Mouse (Mus musculus): ENCODE measurements around the gene Ldb3. TPM values are rescaled to one million over a fixed set of nuclear protein-coding genes. Genes with fewer than 3 reads are reported as not detected.
A peak's percentile ranks its signal among the peaks of the same experiment; 100 is the strongest.

The Ldb3 gene
- total RNA-seq, 2 experiments from 2014 or later = 1.9 to 2.0 TPM

GRCm38 (mm10) chr14:34512602-34513001 is 75.9 kb downstream of the Ldb3 start:
- DNase-seq (ENCODE audit: low spot score in 2 of 2) = no peak

- no peak for DNase-seq (ENCODE audit: low spot score in 2 of 2)
Measured at GRCm38 (mm10) chr14:34511901-34512300, 76.6 kb downstream of the Ldb3 start.

DNA sequence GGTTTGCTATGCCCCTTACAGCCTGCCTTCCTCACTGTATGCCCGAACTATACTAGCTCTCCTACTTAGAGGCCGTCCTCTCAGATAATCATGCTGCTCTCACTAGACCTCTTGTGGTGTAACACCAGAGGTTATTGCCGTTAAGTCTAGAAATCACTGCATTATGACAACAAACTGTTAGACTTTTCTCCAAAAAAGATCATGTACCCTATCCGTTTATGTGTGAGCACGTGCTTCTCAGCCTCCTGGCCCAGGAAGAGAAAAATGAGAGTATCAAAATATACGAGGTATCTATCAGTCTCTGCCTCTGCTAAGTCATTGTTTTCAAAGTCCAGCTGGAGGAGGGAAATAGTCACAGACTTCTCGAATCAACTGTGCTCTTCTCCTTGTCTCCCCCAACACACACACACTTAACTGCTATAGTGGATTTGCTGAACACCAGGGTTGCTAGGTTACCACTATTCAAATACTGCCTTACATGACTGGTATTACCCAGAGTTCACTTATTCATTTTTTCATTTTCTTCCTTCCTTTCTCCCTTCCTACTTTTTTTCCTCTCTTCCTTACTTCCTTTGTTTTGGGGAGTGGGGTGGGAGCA is 79.5 kb downstream of the Ldb3 start:
- DNase-seq (ENCODE audit: low spot score in 2 of 2) = no peak

- DNase-seq (ENCODE audit: low spot score in 2 of 2) = no peak
Measured at GRCm38 (mm10) chr14:34508187-34508840, 80.2 kb downstream of the Ldb3 start.

DNA sequence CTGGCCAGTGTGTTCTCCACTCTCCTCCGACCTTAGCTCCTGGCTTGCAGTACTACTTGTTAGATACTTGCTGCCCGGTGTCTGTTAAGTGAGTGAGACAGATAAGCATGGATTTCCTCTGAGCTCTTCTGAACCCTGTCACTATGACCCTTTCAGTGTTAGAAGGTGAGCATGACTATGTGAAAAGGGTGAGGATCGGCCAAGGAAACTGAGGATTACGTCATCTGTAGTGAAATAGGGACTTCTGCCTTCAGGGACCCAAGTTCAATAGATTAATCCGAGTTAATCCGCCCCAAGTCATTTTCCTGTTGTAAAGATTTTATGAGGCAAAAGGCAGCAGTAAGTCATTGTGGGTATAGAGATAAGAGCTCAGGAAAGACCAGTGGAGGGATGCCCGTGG is 83.2 kb downstream of the Ldb3 start:
- no peak for DNase-seq (ENCODE audit: low spot score in 2 of 2)

DNA sequence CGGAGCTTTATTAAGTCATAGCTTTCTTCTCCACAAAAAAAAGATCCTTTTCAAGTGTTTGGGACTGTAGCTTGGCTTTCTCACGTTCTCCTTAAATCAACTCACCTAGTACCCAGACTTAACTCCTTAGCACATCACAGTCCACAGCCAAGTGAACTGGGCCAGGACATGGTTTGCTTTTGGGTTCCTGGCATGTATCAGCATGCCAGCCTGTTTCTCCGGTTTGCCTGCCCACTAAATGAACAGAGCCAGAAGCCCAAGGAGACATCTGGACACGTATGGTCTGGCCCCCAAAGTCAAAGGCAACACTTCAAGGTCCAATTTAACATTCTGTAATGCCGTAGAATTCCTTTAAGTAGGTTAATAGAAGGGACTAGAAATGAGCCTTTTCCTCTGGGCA is 84.1 kb downstream of the Ldb3 start:
- DNase-seq (ENCODE audit: low spot score in 2 of 2) = no peak

DNA sequence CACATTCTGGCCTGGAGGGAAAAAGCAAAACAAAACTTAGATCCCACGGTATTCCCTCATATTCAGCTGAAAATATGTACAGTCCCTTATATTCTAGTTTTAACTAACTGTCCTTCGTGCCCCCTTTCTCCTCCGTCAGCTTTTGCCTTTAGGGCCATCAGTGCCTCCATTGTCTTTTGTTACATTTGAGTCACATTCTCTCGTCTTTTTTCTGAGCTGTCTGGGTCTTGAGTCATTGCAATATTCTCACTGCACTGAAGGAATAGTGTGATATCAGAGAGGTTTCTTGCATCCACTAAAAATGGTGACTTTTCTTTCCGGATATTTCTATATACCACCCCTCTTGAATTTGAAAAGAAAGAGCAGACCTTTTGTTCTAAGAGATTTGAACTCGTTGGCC is 84.7 kb downstream of the Ldb3 start:
- no peak for DNase-seq (ENCODE audit: low spot score in 2 of 2)

- no peak for DNase-seq (ENCODE audit: low spot score in 2 of 2)
Measured at GRCm38 (mm10) chr14:34503325-34503647, 85.2 kb downstream of the Ldb3 start, which contains the start of gene Bmpr1a. TSS of gene Bmpr1a (minus strand) at chr14:34503341.

- DNase-seq (ENCODE audit: low spot score in 2 of 2) = peak; percentile 91 to 95
Measured at GRCm38 (mm10) chr14:34502475-34503324, 85.8 kb downstream of the Ldb3 start.

- peak; percentile 49 to 60 for DNase-seq (ENCODE audit: low spot score in 2 of 2)
Measured at GRCm38 (mm10) chr14:34501804-34502474, 86.5 kb downstream of the Ldb3 start.

- DNase-seq (ENCODE audit: low spot score in 2 of 2) = no peak
Measured at GRCm38 (mm10) chr14:34501447-34501803, 87.1 kb downstream of the Ldb3 start.

GRCm38 (mm10) chr14:34500309-34500708 is 88.2 kb downstream of the Ldb3 start:
- no peak for DNase-seq (ENCODE audit: low spot score in 2 of 2)

GRCm38 (mm10) chr14:34499664-34500063 is 88.8 kb downstream of the Ldb3 start:
- DNase-seq (ENCODE audit: low spot score in 2 of 2) = no peak

- no peak for DNase-seq (ENCODE audit: low spot score in 2 of 2)
Measured at GRCm38 (mm10) chr14:34497346-34497745, 91.1 kb downstream of the Ldb3 start.

- no peak for DNase-seq (ENCODE audit: low spot score in 2 of 2)
Measured at GRCm38 (mm10) chr14:34493682-34494081, 94.8 kb downstream of the Ldb3 start.

DNA sequence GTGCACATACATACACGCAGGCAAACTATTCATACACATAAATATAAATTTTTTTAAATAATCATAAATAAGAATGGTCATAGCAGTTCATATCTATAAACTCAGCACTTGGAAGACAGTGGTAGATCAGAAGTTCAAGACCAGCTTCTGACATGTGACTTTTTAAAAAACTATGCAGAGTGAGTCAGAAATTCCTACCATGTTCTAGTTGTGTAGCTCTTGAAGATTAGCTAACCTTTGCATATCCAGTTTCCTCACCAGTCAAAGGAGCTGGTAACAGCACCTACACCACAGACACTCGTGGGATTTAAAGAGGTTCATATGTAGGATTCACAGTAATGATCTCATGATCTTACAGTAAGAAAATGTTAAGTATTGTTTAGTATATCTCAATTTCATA is 95.8 kb downstream of the Ldb3 start:
- no peak for DNase-seq (ENCODE audit: low spot score in 2 of 2)

- no peak for DNase-seq (ENCODE audit: low spot score in 2 of 2)
Measured at GRCm38 (mm10) chr14:34490965-34491364, 97.5 kb downstream of the Ldb3 start.

DNA sequence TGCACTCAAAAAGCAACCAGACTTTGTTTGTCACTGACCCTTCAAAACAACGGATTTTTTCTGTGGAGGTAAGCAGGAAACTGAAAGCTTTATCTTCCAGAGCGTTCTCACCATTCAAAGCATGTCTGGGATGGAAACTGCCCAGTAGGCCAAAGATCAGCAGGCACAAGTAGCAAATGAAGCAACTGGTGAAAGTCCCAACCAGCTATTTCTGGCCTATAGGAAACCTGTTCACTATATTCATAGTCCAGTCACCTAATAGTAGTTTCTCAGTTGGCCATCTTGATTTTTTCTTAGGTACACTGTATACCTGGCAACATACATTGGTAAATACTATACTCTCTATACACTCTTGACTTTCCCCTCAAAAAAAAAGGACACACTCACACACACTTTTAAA is 98.6 kb downstream of the Ldb3 start:
- no peak for DNase-seq (ENCODE audit: low spot score in 2 of 2)

GRCm38 (mm10) chr14:34486169-34486568 is 102.3 kb downstream of the Ldb3 start:
- DNase-seq (ENCODE audit: low spot score in 2 of 2) = no peak

DNA sequence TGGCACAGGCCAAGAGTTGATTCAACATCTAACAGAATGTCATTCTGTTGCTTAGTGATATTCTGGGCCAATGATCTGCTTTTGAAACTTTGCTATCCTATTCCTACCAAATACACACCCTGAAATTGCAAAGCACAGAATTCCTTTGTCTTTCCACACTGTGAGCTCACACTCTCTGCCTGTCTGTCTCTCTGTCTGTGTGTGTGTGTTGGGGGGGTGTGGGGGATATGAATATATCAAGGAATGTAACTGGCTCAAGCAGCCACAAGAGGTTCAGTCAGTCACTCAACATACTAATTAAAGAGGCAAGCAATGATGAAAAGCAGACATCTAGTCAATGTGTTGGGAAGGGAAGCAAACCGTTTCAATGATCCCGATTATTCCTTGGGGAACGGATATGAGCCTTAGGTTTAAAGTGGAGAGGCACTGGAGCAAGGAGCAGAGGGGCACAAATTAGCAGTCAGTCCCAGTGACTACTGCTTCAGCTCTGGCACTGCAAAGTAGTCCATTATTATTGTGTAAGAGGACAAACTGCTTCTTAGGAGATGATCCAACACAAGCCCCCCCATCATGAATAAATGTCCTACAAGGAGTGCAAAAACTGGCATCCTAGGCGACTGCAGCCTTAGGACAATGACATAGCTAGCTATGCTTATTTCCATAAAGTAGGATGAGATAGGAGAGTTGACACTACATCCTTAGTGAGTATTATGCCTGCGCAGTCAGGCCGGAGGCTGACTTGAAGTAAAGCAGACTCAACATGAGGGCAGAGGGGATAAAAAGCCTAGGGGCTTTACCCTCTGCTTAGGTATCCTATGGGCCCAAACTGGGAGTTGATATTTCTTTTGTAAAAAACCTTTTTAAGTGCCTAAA is 104.8 kb downstream of the Ldb3 start:
- DNase-seq (ENCODE audit: low spot score in 2 of 2) = no peak

Measured in layer of hippocampus, postnatal 10 days (tissue).